Mouse (Mus musculus) cerebellum, adult 2 months (tissue): ENCODE data around the gene Ttc39b. TPM values are rescaled to one million over a fixed set of nuclear protein-coding genes. Genes with fewer than 3 reads are reported as not detected.
A peak's percentile ranks its signal among the peaks of the same experiment; 100 is the strongest.

ENCODE experiments used
- DNase-seq, 2 experiments: peaks; one replicate each; pipeline ENCODE4 v3.0.0; 2021
- H3K27ac ChIP-seq: fragments of 200-500 bp; 2 replicates; pipeline ENCODE4 v1.5.1; 2012; ENCODE audit warnings: low read length, control low read depth, inconsistent platforms; ENCODE audit not compliant: insufficient read depth
- H3K27me3 ChIP-seq: fragments of 200-500 bp; 2 replicates; pipeline ENCODE4 v1.6.1; 2012; ENCODE audit warnings: inconsistent platforms, mild to moderate bottlenecking, low read length, moderate library complexity; ENCODE audit not compliant: control insufficient read depth, insufficient read depth
- H3K4me1 ChIP-seq: fragments of 200-500 bp; 2 replicates; pipeline ENCODE4 v1.6.1; 2011; ENCODE audit warnings: low read length; ENCODE audit not compliant: control insufficient read depth, insufficient read depth
- H3K4me3 ChIP-seq: fragments of 200-500 bp; replicated peaks from 2 replicates; pipeline ENCODE3; 2011; ENCODE audit warnings: mild to moderate bottlenecking, low read depth, low read length, control low read depth; ENCODE audit not compliant: insufficient read depth
- CTCF ChIP-seq: fragments of 200-500 bp; IDR thresholded peaks from 2 replicates; pipeline ENCODE4 v1.5.1; 2011; ENCODE audit warnings: low read depth, mild to moderate bottlenecking, control low read depth, low read length, moderate library complexity, borderline replicate concordance; ENCODE audit not compliant: insufficient read depth
- POLR2A ChIP-seq: fragments of 200-500 bp; IDR thresholded peaks from 2 replicates; pipeline ENCODE4 v1.6.1; 2011; ENCODE audit warnings: low read length, control low read depth, borderline replicate concordance; ENCODE audit not compliant: insufficient read depth
- WGBS: fragments of 180-500 bp; shearing (Covaris S2); methylation state at CpG from one replicate; pipeline ENCODE4 v1.1.7; 2018; 5-methylcytosine and 5-hydroxymethylcytosine counted together
- polyA plus RNA-seq: library from polyadenylated mRNA; depleted of rRNA; stranded (reverse); fragments of >200 nt; gene quantifications from 2 replicates; pipeline ENCODE4 v1.2.3, GENCODE M21; 2012

Ttc39b gene
- polyA plus RNA-seq, 1 experiment = 24.3 TPM

DNA sequence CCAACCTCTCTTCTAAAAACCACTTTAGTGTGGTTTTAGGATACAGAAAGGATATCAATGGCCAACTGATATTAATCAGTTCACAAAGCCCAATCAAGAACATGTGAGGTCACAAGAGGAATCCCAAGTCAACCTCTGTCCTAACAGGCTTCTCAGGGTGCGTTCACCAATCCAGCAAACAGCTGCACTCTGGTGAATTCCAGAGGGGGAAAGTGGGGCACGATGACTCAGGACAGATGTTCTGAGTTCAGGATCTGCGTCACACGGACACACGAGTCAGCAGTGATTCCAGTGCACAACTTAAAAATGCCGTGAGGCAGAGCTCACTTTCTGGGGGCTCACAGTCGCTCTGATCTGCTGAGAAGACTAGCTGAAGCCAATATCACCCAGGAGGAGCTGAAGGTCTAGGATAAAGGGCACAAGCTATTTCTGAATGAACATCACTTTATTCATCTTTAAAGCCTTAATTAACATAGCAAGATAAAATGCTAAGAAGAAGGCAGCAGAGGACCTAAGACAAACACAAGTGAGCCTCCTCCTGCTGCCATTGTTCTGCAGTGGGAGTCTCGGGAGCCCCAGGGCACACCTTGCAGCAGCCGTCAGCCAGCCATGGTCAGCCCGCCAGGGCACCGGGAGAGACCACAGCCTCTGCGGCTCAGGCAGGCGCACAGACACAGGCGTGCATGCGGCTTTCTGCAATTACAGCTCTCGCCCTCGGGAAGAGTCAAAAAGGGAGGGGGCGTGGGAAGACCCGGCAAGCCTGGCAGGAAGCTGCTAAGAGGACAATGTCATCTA lies 39.9 kb downstream of the Ttc39b start:
- Histone ChIP-seq H3K27ac (peak overlapping the region; percentile 69), H3K4me1 (peaks cover 10% of the 10 kb centered on the region), H3K4me3 (peak overlapping the region; percentile 86), H3K27me3 (no peaks in the 10 kb centered on the region)
- peak; percentile 66 to 70 for DNase-seq
- TF ChIP-seq POLR2A (no peak), CTCF (no peak)
- WGBS = 2% methylated on average over 19 of the region's 19 CpGs

GRCm38 (mm10) chr4:83282424-83282823 lies 41.6 kb downstream of the Ttc39b start:
- Histone ChIP-seq H3K27ac (no peak overlapping the region), H3K4me1 (peaks cover 16% of the 10 kb centered on the region), H3K4me3 (no peak overlapping the region), H3K27me3 (no peaks in the 10 kb centered on the region)
- DNase-seq = no peak
- TF ChIP-seq POLR2A = no peak
- no peak for TF ChIP-seq CTCF
- 75% methylated on average over 6 of the region's 6 CpGs for WGBS

DNA sequence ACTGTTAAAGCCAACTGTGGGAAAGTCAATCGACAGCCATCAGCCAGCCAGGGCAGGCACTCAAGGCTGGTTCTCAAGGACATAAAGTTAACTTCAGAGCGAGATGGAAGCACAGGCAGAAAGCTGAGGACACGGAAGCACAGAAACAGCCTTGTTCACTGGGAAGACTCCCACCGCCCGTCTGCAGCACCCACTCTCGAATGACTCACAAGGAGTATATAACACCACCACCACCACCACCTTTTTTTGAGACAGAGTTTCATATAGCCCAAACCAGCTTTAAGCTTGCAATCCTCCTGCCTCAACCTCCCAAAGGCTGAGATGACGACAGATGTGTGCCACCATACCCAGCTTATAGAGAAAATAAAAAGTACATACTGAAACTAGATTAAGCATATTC lies 44.8 kb downstream of the Ttc39b start:
- H3K4me3 ChIP-seq = no peak overlapping the region
- TF ChIP-seq POLR2A = no peak
- no peak for TF ChIP-seq CTCF
- no peak overlapping the region for H3K27ac ChIP-seq
- DNase-seq = no peak
- no peaks in the 10 kb centered on the region for H3K27me3 ChIP-seq
- WGBS = 91% methylated on average over 7 of the region's 7 CpGs
- peaks cover 16% of the 10 kb centered on the region for H3K4me1 ChIP-seq

DNA sequence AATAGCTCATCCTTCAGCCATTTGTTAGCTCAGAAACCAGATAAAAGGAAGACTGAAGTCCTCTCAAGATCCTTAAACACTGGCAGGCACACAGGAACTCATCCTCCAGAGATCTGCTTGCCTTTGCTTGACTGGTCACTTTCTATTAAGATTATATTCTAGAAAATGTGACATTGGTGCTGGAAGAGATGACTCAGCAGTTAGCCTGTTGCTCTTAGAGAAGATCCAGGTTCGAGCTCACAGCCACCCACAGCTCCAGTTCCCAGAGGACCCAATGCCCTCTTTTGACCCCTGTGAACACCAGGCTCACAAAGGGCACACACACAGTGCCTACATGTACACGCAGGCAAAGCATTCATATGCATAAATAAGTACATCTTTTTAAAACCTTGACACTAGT lies 49.8 kb downstream of the Ttc39b start:
- WGBS = 67% methylated on average over 2 of the region's 2 CpGs
- Histone ChIP-seq H3K4me1 (peaks cover 7% of the 10 kb centered on the region), H3K4me3 (no peak overlapping the region), H3K27me3 (no peaks in the 10 kb centered on the region), H3K27ac (no peak overlapping the region)
- no peak for DNase-seq
- TF ChIP-seq POLR2A = no peak
- TF ChIP-seq CTCF = no peak

DNA sequence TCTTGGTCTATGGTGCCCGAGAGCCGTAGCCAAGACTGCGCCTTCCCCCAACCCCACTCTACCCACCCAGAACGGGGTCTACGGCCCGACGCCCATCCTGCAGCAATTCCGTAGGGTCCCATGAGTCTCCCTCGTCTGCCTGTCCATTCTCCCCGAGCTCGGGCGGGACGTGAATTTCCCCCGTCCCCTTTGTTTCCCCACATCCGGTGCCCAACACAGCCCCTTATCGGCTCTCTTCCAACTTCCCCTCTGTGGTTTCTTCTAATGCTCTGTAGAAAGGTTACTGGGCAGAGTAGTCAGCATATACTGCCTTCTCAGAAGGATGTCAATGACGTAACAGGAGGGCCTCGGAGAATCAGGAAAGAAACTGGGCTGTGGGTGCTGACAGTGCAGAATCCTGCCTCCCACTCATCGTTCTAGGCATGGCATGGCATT lies 50.4 kb downstream of the Ttc39b start:
- TF ChIP-seq CTCF (no peak), POLR2A (no peak)
- no peak for DNase-seq
- WGBS = 90% methylated on average over 19 of the region's 19 CpGs

GRCm38 (mm10) chr4:83272917-83273615 lies 51.0 kb downstream of the Ttc39b start:
- Histone ChIP-seq H3K4me1 (no peaks in the 10 kb centered on the region; the same call in 1 of the 2 replicates), H3K4me3 (no peak overlapping the region), H3K27me3 (no peaks in the 10 kb centered on the region), H3K27ac (no peak overlapping the region)
- DNase-seq = no peak
- 82% methylated on average over 9 of the region's 9 CpGs for WGBS
- TF ChIP-seq POLR2A = no peak
- no peak for TF ChIP-seq CTCF

More for the DNA sequence above, 50.4 kb downstream of the Ttc39b start:
- no peak overlapping the region for H3K4me3 ChIP-seq
- H3K27me3 ChIP-seq = no peaks in the 10 kb centered on the region
- no peak overlapping the region for H3K27ac ChIP-seq
- peaks cover 1% of the 10 kb centered on the region; the same call in 1 of the 2 replicates for H3K4me1 ChIP-seq

DNA sequence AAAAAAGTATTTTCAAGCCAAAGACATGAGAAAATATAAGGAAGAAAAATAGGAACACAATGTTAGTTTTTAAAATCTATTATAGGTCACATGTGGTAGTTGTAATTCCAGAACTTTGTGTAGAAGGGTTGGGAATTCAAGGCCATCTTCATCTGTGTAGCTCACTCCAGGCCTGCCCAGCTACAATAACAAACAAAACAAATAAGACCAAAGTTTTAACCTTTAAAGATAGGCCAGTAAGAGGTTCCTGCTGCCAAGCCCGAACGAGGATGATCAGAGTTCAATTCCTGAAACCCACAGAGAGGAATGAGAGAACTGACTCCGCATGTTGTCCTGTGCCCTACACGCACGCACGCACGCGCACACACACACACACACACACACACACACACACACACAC lies 53.6 kb downstream of the Ttc39b start:
- Histone ChIP-seq H3K4me1 (no peaks in the 10 kb centered on the region; the same call in 1 of the 2 replicates), H3K27ac (no peak overlapping the region), H3K4me3 (no peak overlapping the region), H3K27me3 (no peaks in the 10 kb centered on the region)
- 93% methylated on average over 8 of the region's 8 CpGs for WGBS
- TF ChIP-seq CTCF (no peak), POLR2A (no peak)
- no peak for DNase-seq

GRCm38 (mm10) chr4:83269614-83270013 lies 54.4 kb downstream of the Ttc39b start:
- no peaks in the 10 kb centered on the region; the same call in 1 of the 2 replicates for H3K4me1 ChIP-seq
- no peak for DNase-seq
- no peaks in the 10 kb centered on the region for H3K27me3 ChIP-seq
- no peak overlapping the region for H3K27ac ChIP-seq
- no peak overlapping the region for H3K4me3 ChIP-seq
- WGBS = 90% methylated on average over 6 of the region's 6 CpGs
- TF ChIP-seq POLR2A (no peak), CTCF (no peak)
